Mouse (Mus musculus): ENCODE measurements at regions not wholly inside any gene's neighbourhood (a gene's known extent, or its start where the extent isn't known, plus 50 kb on each side); places are given as distances from the start of the nearest gene placed in this dataset.

GRCm38 (mm10) chr8:49946919-49947612 is 1103.3 kb upstream of the Tenm3 start:
- peak; percentile 13 for DNase-seq

GRCm38 (mm10) chr8:49932124-49932523 is 1088.4 kb upstream of the Tenm3 start:
- no peak for DNase-seq

- DNase-seq, result no peak
Observed at GRCm38 (mm10) chr8:49926402-49927172, 1082.8 kb upstream of the Tenm3 start.

DNA sequence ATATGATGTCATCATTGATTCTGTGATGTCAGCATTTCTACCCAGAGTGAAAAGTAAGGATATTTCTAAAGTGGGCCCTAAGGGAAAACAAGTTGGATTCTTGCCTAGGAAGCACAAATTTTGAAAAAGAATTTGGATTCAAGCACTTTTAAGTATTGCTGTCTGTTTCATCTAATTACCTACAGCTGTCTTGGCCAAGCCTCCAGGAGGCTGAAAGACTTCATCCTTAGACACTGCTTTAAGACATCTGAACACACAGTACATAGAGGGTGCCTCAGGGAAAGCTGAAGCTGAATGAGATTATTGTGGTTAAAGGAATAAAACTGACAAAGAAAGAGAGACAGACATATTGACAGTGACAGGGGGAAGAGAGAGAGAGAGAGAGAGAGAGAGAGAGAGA is 1061.3 kb upstream of the Tenm3 start:
- no peak for DNase-seq

GRCm38 (mm10) chr8:49902032-49902431 is 1058.3 kb upstream of the Tenm3 start:
- no peak for DNase-seq

DNA sequence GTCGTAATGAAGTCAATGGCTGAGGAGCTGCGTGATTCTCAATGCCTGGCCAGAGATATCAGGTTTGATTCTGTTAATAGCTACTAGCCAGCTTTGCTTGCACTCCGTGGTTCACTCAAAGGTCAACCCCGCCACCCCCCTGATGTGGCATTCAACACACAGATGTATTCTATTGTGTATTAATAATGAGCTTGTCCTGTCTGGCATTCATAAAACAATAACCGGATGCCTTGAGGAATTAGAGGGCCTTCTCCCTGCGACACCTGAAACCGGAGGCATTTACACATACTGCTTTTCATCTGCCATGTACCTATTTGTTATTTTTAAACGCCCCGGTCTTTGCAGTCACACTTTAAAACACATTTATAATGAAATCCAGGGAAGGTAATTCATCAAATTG is 1057.8 kb upstream of the Tenm3 start:
- DNase-seq, result no peak

All from adrenal gland, adult 2 months (tissue).